Mouse (Mus musculus) liver, embryonic 16.5 days (tissue): ENCODE measurements at regions not wholly inside any gene's neighbourhood (a gene's known extent, or its start where the extent isn't known, plus 50 kb on each side); places are given as distances from the start of the nearest gene placed in this dataset.

Experiments
- ATAC-seq: fragments of 200-750 bp; cut with Nextera tagmentation; 2 replicates; pipeline ENCODE4 v1.8.0; 2017; ENCODE audit warnings: low read depth, mild to moderate bottlenecking, moderate number of reproducible peaks, moderate library complexity
- H3K27ac ChIP-seq: fragments of 300-500 bp; sonication (generic); 2 replicates; pipeline ENCODE4 v1.5.1; 2014; ENCODE audit warnings: mild to moderate bottlenecking, low read length
- H3K27me3 ChIP-seq: fragments of 300-500 bp; sonication (generic); 2 replicates; pipeline ENCODE4 v1.6.1; 2014; ENCODE audit warnings: low read depth, low read length, mixed read lengths; ENCODE audit not compliant: control insufficient read depth, insufficient read depth
- H3K36me3 ChIP-seq: fragments of 300-500 bp; sonication (generic); 2 replicates; pipeline ENCODE4 v1.6.1; 2014; ENCODE audit warnings: mild to moderate bottlenecking; ENCODE audit not compliant: control insufficient read depth, insufficient read depth
- H3K4me1 ChIP-seq: fragments of 300-500 bp; sonication (generic); 2 replicates; pipeline ENCODE4 v1.6.1; 2014; ENCODE audit warnings: low read depth, low read length, mixed read lengths; ENCODE audit not compliant: control insufficient read depth
- H3K4me2 ChIP-seq: fragments of 300-500 bp; sonication (generic); 2 replicates; pipeline ENCODE4 v1.6.1; 2014; ENCODE audit warnings: low read depth, low read length, mixed read lengths
- H3K4me3 ChIP-seq: fragments of 300-500 bp; sonication (generic); 2 replicates; pipeline ENCODE4 v1.5.1; 2014; ENCODE audit warnings: low read depth, mild to moderate bottlenecking, low read length
- H3K9ac ChIP-seq: fragments of 300-500 bp; sonication (generic); 2 replicates; pipeline ENCODE4 v1.6.1; 2014; ENCODE audit warnings: low read depth, low read length
- H3K9me3 ChIP-seq: fragments of 300-500 bp; sonication (generic); replicated peaks from 2 replicates; pipeline ENCODE4 v1.6.1; 2016; ENCODE audit warnings: low read length; ENCODE audit not compliant: control insufficient read depth
- WGBS: fragments of 180-500 bp; shearing (Covaris S2); extraction: QIAGEN DNeasy Blood & Tissue Kit; methylation state at CpG from one replicate; pipeline ENCODE4 v1.1.7; 2014; ENCODE audit not compliant: insufficient replicate concordance; 5-methylcytosine and 5-hydroxymethylcytosine counted together

GRCm38 (mm10) chr4:54387460-54387859, 557.4 kb upstream of the Zfp462 start:
- no peak overlapping the region for H3K27ac ChIP-seq
- H3K27me3 ChIP-seq: no peaks in the 10 kb centered on the region
- no peaks in the 10 kb centered on the region for H3K9me3 ChIP-seq
- no peaks in the 10 kb centered on the region for H3K36me3 ChIP-seq
- H3K4me1 ChIP-seq: no peaks in the 10 kb centered on the region
- H3K4me2 ChIP-seq: no peak overlapping the region
- no peak for ATAC-seq
- no peak overlapping the region for H3K9ac ChIP-seq
- H3K4me3 ChIP-seq: no peak overlapping the region
- WGBS: 46% methylated on average over 6 of the region's 6 CpGs

- ATAC-seq: no peak
- H3K4me2 ChIP-seq: no peak overlapping the region
- H3K9me3 ChIP-seq: no peaks in the 10 kb centered on the region
- no peaks in the 10 kb centered on the region for H3K27me3 ChIP-seq
- no peak overlapping the region for H3K27ac ChIP-seq
- no peaks in the 10 kb centered on the region for H3K4me1 ChIP-seq
- H3K4me3 ChIP-seq: no peak overlapping the region
- H3K36me3 ChIP-seq: no peaks in the 10 kb centered on the region
- H3K9ac ChIP-seq: no peak overlapping the region
- WGBS: 41% methylated on average over 7 of the region's 7 CpGs
Observed at GRCm38 (mm10) chr4:54391536-54392208, 553.2 kb upstream of the Zfp462 start.

- Histone ChIP-seq H3K4me2 (no peak overlapping the region), H3K36me3 (no peaks in the 10 kb centered on the region)
Observed at GRCm38 (mm10) chr4:54406151-54406550, 538.7 kb upstream of the Zfp462 start.

GRCm38 (mm10) chr4:54407930-54408329, 536.9 kb upstream of the Zfp462 start:
- H3K4me2 ChIP-seq: no peak overlapping the region
- no peaks in the 10 kb centered on the region for H3K9me3 ChIP-seq
- H3K36me3 ChIP-seq: no peaks in the 10 kb centered on the region
- H3K9ac ChIP-seq: no peak overlapping the region
- WGBS: 42% methylated on average over 2 of the region's 2 CpGs
- no peaks in the 10 kb centered on the region for H3K4me1 ChIP-seq
- no peak overlapping the region for H3K27ac ChIP-seq
- ATAC-seq: no peak
- H3K4me3 ChIP-seq: no peak overlapping the region
- no peaks in the 10 kb centered on the region for H3K27me3 ChIP-seq

More at GRCm38 (mm10) chr4:54406151-54406550, 538.7 kb upstream of the Zfp462 start:
- Histone ChIP-seq H3K27me3 (no peaks in the 10 kb centered on the region), H3K4me1 (no peaks in the 10 kb centered on the region), H3K9me3 (no peaks in the 10 kb centered on the region), H3K27ac (no peak overlapping the region), H3K4me3 (no peak overlapping the region), H3K9ac (no peak overlapping the region)
- ATAC-seq: no peak
- 65% methylated on average over 4 of the region's 4 CpGs for WGBS

GRCm38 (mm10) chr4:54430789-54431188, 514.1 kb upstream of the Zfp462 start:
- Histone ChIP-seq H3K27ac (no peak overlapping the region), H3K9ac (no peak overlapping the region), H3K27me3 (no peaks in the 10 kb centered on the region), H3K36me3 (no peaks in the 10 kb centered on the region), H3K4me3 (no peak overlapping the region), H3K9me3 (no peaks in the 10 kb centered on the region; the same call in 1 of the 2 replicates), H3K4me1 (no peaks in the 10 kb centered on the region), H3K4me2 (no peak overlapping the region)
- no peak for ATAC-seq
- WGBS: 35% methylated on average over 3 of the region's 3 CpGs

GRCm38 (mm10) chr4:54460596-54460995, 484.3 kb upstream of the Zfp462 start:
- Histone ChIP-seq H3K4me2 (no peak overlapping the region), H3K4me3 (no peak overlapping the region), H3K4me1 (no peaks in the 10 kb centered on the region), H3K27ac (no peak overlapping the region), H3K9me3 (no peaks in the 10 kb centered on the region), H3K27me3 (no peaks in the 10 kb centered on the region), H3K36me3 (no peaks in the 10 kb centered on the region), H3K9ac (no peak overlapping the region)
- 55% methylated on average over 2 of the region's 2 CpGs for WGBS
- no peak for ATAC-seq

- no peaks in the 10 kb centered on the region for H3K9me3 ChIP-seq
- H3K4me2 ChIP-seq: no peak overlapping the region
- no peak for ATAC-seq
- H3K4me3 ChIP-seq: no peak overlapping the region
- no peaks in the 10 kb centered on the region for H3K4me1 ChIP-seq
- H3K27me3 ChIP-seq: no peaks in the 10 kb centered on the region
- no peak overlapping the region for H3K9ac ChIP-seq
- WGBS: 42% methylated on average over 2 of the region's 2 CpGs
- H3K27ac ChIP-seq: no peak overlapping the region
- H3K36me3 ChIP-seq: no peaks in the 10 kb centered on the region
Observed at GRCm38 (mm10) chr4:54469176-54469575, 475.7 kb upstream of the Zfp462 start.

GRCm38 (mm10) chr4:54470022-54471008, 474.5 kb upstream of the Zfp462 start:
- no peak overlapping the region for H3K4me2 ChIP-seq
- no peak overlapping the region for H3K27ac ChIP-seq
- H3K4me3 ChIP-seq: no peak overlapping the region
- no peak overlapping the region for H3K9ac ChIP-seq
- H3K27me3 ChIP-seq: no peaks in the 10 kb centered on the region
- no peaks in the 10 kb centered on the region for H3K36me3 ChIP-seq
- H3K4me1 ChIP-seq: no peaks in the 10 kb centered on the region
- ATAC-seq: no peak
- no peaks in the 10 kb centered on the region for H3K9me3 ChIP-seq
- WGBS: 56% methylated on average over 13 of the region's 13 CpGs

- Histone ChIP-seq H3K9ac (no peak overlapping the region), H3K9me3 (no peaks in the 10 kb centered on the region), H3K27me3 (no peaks in the 10 kb centered on the region), H3K36me3 (no peaks in the 10 kb centered on the region), H3K4me3 (no peak overlapping the region), H3K4me1 (no peaks in the 10 kb centered on the region), H3K4me2 (no peak overlapping the region), H3K27ac (no peak overlapping the region)
- no peak for ATAC-seq
- WGBS: 18% methylated on average over 1 of the region's 1 CpGs
Observed at GRCm38 (mm10) chr4:54471009-54471408, 473.8 kb upstream of the Zfp462 start.
